Mouse (Mus musculus): ENCODE measurements around the gene Chrne.

DNA sequence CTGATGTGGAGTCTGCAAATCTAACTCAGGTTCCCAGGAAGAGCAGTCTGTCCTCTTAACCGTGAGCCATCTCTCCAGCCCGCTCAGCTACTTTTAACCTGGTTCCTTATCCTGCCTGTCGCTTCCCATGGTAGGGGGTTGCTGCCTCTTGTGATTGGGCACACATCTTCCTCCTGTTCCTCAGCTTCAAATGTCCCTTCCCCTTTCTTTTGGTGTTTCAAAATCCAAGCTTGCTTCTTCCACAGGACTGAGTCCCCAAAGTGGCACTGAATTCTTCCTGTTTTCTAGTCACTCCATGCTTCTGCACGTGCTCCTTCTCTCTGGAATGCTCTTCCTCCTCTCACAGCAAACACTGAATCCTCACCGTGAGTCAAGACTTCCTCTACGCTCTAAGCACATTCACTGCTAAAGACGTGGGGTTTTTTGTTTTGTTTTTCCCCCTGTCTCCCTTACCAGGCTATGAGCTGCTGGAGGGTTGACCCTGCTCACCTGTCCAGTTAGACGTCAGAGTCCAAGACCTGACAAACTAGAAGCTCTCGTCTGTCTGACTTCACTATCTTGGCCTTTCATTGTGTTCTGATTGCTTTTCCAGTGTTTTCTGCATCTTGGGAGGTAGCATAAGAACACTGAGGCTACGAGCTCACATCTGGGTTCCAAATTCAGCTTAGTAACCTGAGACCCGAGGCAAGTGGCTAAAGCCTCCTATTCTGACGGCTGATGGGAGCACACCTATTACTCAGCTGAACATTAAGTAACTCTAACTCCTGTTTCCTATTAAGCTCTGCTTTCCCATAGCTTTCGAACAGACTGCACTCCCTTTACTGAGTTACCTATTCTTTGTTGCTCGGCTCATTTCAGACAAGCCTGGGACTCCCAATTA is 48.5 kb upstream of the Chrne start:
- no peak for TF ChIP-seq POLR2A (IDR thresholded peaks at IDR 0.05; ENCODE audit: control insufficient read depth, extremely low read depth, insufficient read depth, low read length, poor library complexity)
- TF ChIP-seq CTCF (IDR thresholded peaks at IDR 0.05; ENCODE audit: borderline replicate concordance, control insufficient read depth, extremely low read depth, insufficient read depth, low read length, poor library complexity): no peak
